Mouse (Mus musculus) left cerebral cortex, adult 18-20 months (tissue): Measurements from ENCODE around the gene Smg9. TPM values are rescaled to one million over a fixed set of nuclear protein-coding genes. Genes with fewer than 3 reads are reported as not detected.

Experiments
- total RNA-seq, 2 experiments: library from RNA; stranded (reverse); gene quantifications; 2 replicates each; pipeline ENCODE4 v1.2.3; 2021

Smg9 gene
- total RNA-seq, 2 experiments from 2014 or later, result 40.2 to 43.0 TPM

Other genes with a start within 250 kb of the Smg9 start
- gene Zfp114, start 224.6 kb upstream of the Smg9 start, total RNA-seq, result 1 to 10 TPM; 3.2 to 3.7 TPM
- 10 to 100 TPM; 12.7 to 13.5 TPM for gene Zfp111, start 188.2 kb upstream of the Smg9 start, total RNA-seq
- gene Zfp109, start 162.1 kb upstream of the Smg9 start, total RNA-seq, result 10 to 100 TPM; 10.2 to 12.1 TPM
- gene Zfp108, start 144.8 kb upstream of the Smg9 start, total RNA-seq, result 1 to 10 TPM; 7.7 to 8.4 TPM
- gene Zfp93, start 129.2 kb upstream of the Smg9 start, total RNA-seq, result 10 to 100 TPM; 11.6 to 12.7 TPM
- 10 to 100 TPM; 19.7 to 21.9 TPM for gene Zfp61, start 98.4 kb upstream of the Smg9 start, total RNA-seq
- 10 to 100 TPM; 12.2 to 14.1 TPM for gene Zfp94, start 83.0 kb upstream of the Smg9 start, total RNA-seq
- not detected for gene Tescl, start 65.7 kb upstream of the Smg9 start, total RNA-seq
- gene Lypd5, start 50.4 kb upstream of the Smg9 start, total RNA-seq, result not detected
- gene Kcnn4, start 29.4 kb upstream of the Smg9 start, total RNA-seq, result under 1 TPM; 0.19 to 0.45 TPM
- under 1 TPM in 1 of 2 experiments, not detected in 1; 0.37 TPM for gene Irgc1, start 52.7 kb downstream of the Smg9 start, total RNA-seq
- gene Plaur, start 62.9 kb downstream of the Smg9 start, total RNA-seq, result 1 to 10 TPM in 1 of 2 experiments, under 1 TPM in 1; 0.59 to 1.5 TPM
- 100 to 1,000 TPM; 207 to 219 TPM for gene Cadm4, start 82.4 kb downstream of the Smg9 start, total RNA-seq
- 10 to 100 TPM; 47.7 to 49.3 TPM for gene Zfp428, start 107.4 kb downstream of the Smg9 start, total RNA-seq
- not detected for gene AC161166.1, start 112.8 kb downstream of the Smg9 start, total RNA-seq
- 10 to 100 TPM; 71.2 to 78.6 TPM for gene Irgq, start 131.1 kb downstream of the Smg9 start, total RNA-seq
- not detected for gene Pinlyp, start 146.5 kb downstream of the Smg9 start, total RNA-seq
- 10 to 100 TPM; 36.4 to 40.1 TPM for gene Xrcc1, start 146.7 kb downstream of the Smg9 start, total RNA-seq
- 10 to 100 TPM; 15.4 to 18.2 TPM for gene Ethe1, start 187.9 kb downstream of the Smg9 start, total RNA-seq
- 1 to 10 TPM; 6.9 to 7.3 TPM for gene Zfp575, start 188.0 kb downstream of the Smg9 start, total RNA-seq
- under 1 TPM in 1 of 2 experiments, not detected in 1; 0.21 TPM for gene Phldb3, start 211.1 kb downstream of the Smg9 start, total RNA-seq
- under 1 TPM in 1 of 2 experiments, not detected in 1; 0.21 TPM for gene Lypd3, start 236.9 kb downstream of the Smg9 start, total RNA-seq